Comparison of ENCODE assay signal across 28 mouse cellular contexts in genomic region chr4:42874134-42874533, GRCm38 (mm10). TPM values are rescaled to one million over a fixed set of nuclear protein-coding genes. Genes with fewer than 3 reads are reported as not detected.
"Had no signal": no experiment of that assay in that cellular context is flagged by ENCODE, and none has a peak within 500 bp of the region (broad histone marks: within the 10 kb centered on the region; RNA-seq: fewer than 3 reads in every experiment).

Gene Fam205c (minus strand): TSS chr4:42874234.

- H3K9ac ChIP-seq: liver, embryonic 14.5 days; lung, embryonic 15.5 days; midbrain, embryonic 13.5 days; neural tube, embryonic 13.5 days; stomach, embryonic 15.5 days had no signal

- H3K4me2 ChIP-seq: lung, embryonic 15.5 days; midbrain, embryonic 13.5 days; neural tube, embryonic 13.5 days; stomach, embryonic 15.5 days had no signal

- H3K36me3 ChIP-seq: lung, embryonic 15.5 days; midbrain, embryonic 10.5 days; midbrain, embryonic 13.5 days; neural tube, embryonic 13.5 days; stomach, embryonic 15.5 days had no signal

- H3K9me3 ChIP-seq: lung, embryonic 15.5 days; megakaryocyte, embryonic 14.5 days; midbrain, embryonic 10.5 days; midbrain, embryonic 13.5 days; neural tube, embryonic 13.5 days; stomach, embryonic 15.5 days had no signal

- H3K27ac ChIP-seq: kidney, postnatal 0 days; left cerebral cortex, adult 2 months; liver, embryonic 14.5 days; lung, embryonic 15.5 days; midbrain, embryonic 10.5 days; midbrain, embryonic 13.5 days; neural tube, embryonic 13.5 days; stomach, embryonic 15.5 days had no signal

- ATAC-seq: midbrain, embryonic 13.5 days; midbrain, embryonic 16.5 days had no signal

- H3K4me3 ChIP-seq: left cerebral cortex, adult 2 months; lung, embryonic 15.5 days; megakaryocyte, embryonic 14.5 days; midbrain, embryonic 10.5 days; midbrain, embryonic 13.5 days; myocyte; neural tube, embryonic 13.5 days; stomach, embryonic 15.5 days had no signal

- DNase-seq: kidney, adult 18-20 months; kidney, postnatal 25 days; layer of hippocampus, postnatal 36 days; lung, adult 18-20 months; lung, postnatal 10 days; lung, postnatal 36 days; retina, postnatal 1 day; right cerebral cortex, postnatal 25 days; spleen, adult 18-20 months; thymus, postnatal 36 days had no signal

- H3K4me1 ChIP-seq: lung, embryonic 15.5 days; megakaryocyte, embryonic 14.5 days; midbrain, embryonic 10.5 days; midbrain, embryonic 13.5 days; neural tube, embryonic 13.5 days; stomach, embryonic 15.5 days had no signal

- H3K27me3 ChIP-seq: lung, embryonic 15.5 days; midbrain, embryonic 13.5 days; neural tube, embryonic 13.5 days; stomach, embryonic 15.5 days had no signal

RNA-seq across cellular contexts. Expression of gene Fam205c, which starts in this region (rescaled TPM):
- total RNA-seq: liver, adult 2 months; monocyte, adult 5-6 weeks; neutrophil, adult 5-6 weeks had no signal
- polyA plus RNA-seq: large intestine, adult 2 months; limb, embryonic 11.5 days; limb, embryonic 14.5 days; liver, adult 2 months; myocyte; urinary bladder, adult 2 months had no signal
